Mouse (Mus musculus) intestine, postnatal 0 days (tissue): ENCODE measurements around the gene Tnnt1. TPM values are rescaled to one million over a fixed set of nuclear protein-coding genes. Genes with fewer than 3 reads are reported as not detected.

Source experiments
- ATAC-seq: fragments of 200-750 bp; cut with Nextera tagmentation; 2 replicates; pipeline ENCODE4 v1.8.0; 2017; ENCODE audit warnings: mild to moderate bottlenecking, moderate TSS enrichment, moderate library complexity
- H3K27ac ChIP-seq: fragments of 300-500 bp; sonication (generic); 2 replicates; pipeline ENCODE4 v1.5.1; 2014; ENCODE audit warnings: mild to moderate bottlenecking, low read depth, low read length, moderate library complexity
- H3K27me3 ChIP-seq: fragments of 300-500 bp; sonication (generic); replicated peaks from 2 replicates; pipeline ENCODE4 v1.6.1; 2014; ENCODE audit warnings: low read length, mixed read lengths; ENCODE audit not compliant: control insufficient read depth, insufficient read depth
- H3K36me3 ChIP-seq: fragments of 300-500 bp; sonication (generic); 2 replicates; pipeline ENCODE4 v1.6.1; 2014; ENCODE audit warnings: mild to moderate bottlenecking, moderate library complexity; ENCODE audit not compliant: control insufficient read depth, insufficient read depth
- H3K4me1 ChIP-seq: fragments of 300-500 bp; sonication (generic); replicated peaks from 2 replicates; pipeline ENCODE4 v1.6.1; 2014; ENCODE audit warnings: antibody characterized with exemption, low read length, mixed read lengths; ENCODE audit not compliant: control insufficient read depth, insufficient read depth
- H3K4me2 ChIP-seq: fragments of 300-500 bp; sonication (generic); replicated peaks from 2 replicates; pipeline ENCODE4 v1.6.1; 2014; ENCODE audit warnings: low read depth, mild to moderate bottlenecking, moderate library complexity
- H3K4me3 ChIP-seq: fragments of 300-500 bp; sonication (generic); 2 replicates; pipeline ENCODE4 v1.5.1; 2014; ENCODE audit warnings: low read depth, low read length
- H3K9ac ChIP-seq: fragments of 300-500 bp; sonication (generic); 2 replicates; pipeline ENCODE4 v1.6.1; 2014; ENCODE audit warnings: mild to moderate bottlenecking, low read depth, low read length
- H3K9me3 ChIP-seq: fragments of 300-500 bp; sonication (generic); 2 replicates; pipeline ENCODE4 v1.6.1; 2016; ENCODE audit warnings: mixed run types; ENCODE audit not compliant: control insufficient read depth
- CTCF ChIP-seq: sonication (generic); IDR thresholded peaks from 2 replicates; pipeline ENCODE4 v1.5.1; 2016; ENCODE audit warnings: low read depth, mild to moderate bottlenecking, control low read depth, antibody characterized with exemption, moderate library complexity
- WGBS: fragments of 180-500 bp; shearing (Covaris S2); extraction: QIAGEN DNeasy Blood & Tissue Kit; methylation state at CpG from one replicate; pipeline ENCODE4 v1.1.7; 2014; 5-methylcytosine and 5-hydroxymethylcytosine counted together
- polyA plus RNA-seq: library from polyadenylated mRNA; unstranded; fragments of >200 nt; fragmentation: Nextera tagmentation; extraction: Ambion mirVana; gene quantifications from 2 replicates; pipeline ENCODE4 v1.2.1, GENCODE M21; 2015

The Tnnt1 gene
- polyA plus RNA-seq, 1 experiment from 2014 or later: 24.3 TPM

DNA sequence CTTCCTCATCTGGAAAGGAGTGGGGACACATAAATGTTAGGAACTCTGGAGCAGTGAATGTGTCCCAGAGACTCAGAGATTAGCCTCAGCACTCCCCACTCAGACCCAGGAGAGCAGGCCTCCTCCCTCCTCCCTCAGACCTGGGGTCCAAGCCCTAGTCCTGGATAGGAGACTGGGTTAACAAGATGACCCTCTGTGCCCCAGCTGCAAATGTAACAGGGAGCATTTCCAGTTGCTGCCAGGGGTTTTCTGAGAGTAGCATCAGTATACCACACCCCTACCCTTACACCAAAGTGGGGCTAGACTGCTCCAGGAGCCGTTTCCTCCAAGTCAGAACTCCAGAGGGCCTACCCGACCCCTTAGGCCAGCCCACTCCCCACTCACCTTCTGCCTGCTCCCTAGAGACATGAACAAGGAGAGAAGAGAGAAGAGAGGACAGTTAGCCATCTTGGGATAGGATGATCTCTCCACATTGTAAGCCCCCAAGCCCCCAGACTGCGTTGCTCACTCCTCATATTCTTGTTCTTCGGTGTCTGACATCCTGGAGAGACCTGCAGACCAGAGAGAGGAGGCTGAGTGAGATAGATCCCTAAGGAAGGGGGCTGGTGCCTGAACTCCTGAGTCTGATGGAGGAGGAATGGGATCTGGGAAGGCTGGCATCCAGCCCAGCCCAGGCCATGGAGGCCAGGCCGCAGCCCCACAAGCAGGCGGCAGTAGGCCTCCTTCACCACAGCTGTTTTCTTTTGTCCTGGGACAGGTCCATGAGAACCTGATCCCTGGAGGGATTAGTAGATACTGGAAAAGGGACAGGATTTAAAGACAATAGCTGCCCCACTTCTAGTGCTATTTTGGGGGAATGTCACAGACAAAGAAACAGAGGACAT is 2.1 kb downstream of the Tnnt1 start:
- H3K4me2 ChIP-seq: no peak overlapping the region
- TF ChIP-seq CTCF: no peak
- no peaks in the 10 kb centered on the region for H3K27me3 ChIP-seq
- H3K27ac ChIP-seq: no peak overlapping the region
- WGBS: 51% methylated on average over 6 of the region's 6 CpGs
- no peaks in the 10 kb centered on the region for H3K36me3 ChIP-seq
- no peak overlapping the region for H3K4me3 ChIP-seq
- H3K9me3 ChIP-seq: no peaks in the 10 kb centered on the region
- no peak overlapping the region for H3K9ac ChIP-seq
- H3K4me1 ChIP-seq: 0 out of 2 replicates have a peak, but pooled peaks cover 4% of the 10 kb centered on the region
- no peak for ATAC-seq

DNA sequence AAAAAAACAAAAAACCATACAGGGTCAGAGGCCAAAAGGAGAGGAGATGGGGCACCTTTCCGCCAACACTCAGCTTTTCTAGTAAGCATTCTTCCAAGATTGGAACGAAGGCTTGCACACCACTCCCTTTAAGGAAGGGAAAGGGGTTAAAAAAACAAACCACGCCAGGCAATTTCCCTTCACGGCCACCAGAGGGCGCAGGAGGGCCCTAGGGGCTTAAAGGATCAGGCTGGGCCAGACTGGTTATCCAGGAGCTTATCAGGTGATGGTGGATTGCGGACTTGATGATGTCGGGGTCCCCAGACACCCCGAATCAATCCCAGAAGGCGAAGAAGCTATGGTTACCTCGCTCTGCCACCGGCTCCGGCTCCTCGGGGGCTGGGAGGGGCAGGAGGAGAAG is 2.9 kb downstream of the Tnnt1 start:
- WGBS: 31% methylated on average over 13 of the region's 13 CpGs
- ATAC-seq: 0 out of 2 replicates have a peak, but pooled peaks have one; percentile 7
- no peak overlapping the region for H3K9ac ChIP-seq
- H3K4me1 ChIP-seq: 0 out of 2 replicates have a peak, but pooled peaks cover 4% of the 10 kb centered on the region
- no peaks in the 10 kb centered on the region for H3K9me3 ChIP-seq
- H3K27ac ChIP-seq: no peak overlapping the region
- no peak overlapping the region for H3K4me3 ChIP-seq
- no peak overlapping the region for H3K4me2 ChIP-seq
- peak; percentile 92 for TF ChIP-seq CTCF
- no peaks in the 10 kb centered on the region for H3K36me3 ChIP-seq
- no peaks in the 10 kb centered on the region for H3K27me3 ChIP-seq

DNA sequence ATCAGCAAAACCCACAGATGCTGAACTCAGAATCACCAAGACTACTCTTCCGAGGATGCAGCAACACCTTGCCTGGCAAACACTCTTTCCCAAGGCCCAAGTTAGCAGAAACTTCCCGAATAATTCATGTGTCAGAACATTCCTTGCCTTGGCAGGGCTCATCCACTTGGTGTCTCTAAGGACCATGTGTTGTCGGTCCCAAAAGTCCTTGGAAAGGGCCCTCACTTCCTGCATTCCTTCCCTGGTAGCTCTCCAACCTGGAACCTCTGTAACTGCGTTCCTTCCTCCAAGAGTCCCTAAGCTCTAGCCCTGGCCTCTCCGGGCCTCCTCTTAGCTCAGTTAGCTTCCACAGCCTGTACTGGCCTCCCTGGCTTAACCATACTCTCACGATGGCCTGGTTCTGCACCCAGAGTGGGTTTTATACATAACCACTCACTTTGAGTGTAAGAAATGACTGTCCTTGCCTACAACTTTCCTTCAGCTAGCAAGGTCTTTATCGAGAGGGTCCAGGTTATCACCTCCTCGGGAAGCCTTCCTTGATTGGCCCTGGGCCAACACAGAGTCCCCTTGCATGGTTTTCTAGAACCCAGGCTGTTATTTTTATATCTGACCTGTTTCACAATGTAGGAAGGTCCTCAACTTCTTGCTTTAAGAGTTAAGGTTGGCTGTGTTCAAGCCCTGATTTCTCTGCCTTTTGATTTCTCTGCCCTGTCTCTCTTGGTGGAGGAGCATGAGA is 4.5 kb downstream of the Tnnt1 start:
- no peak overlapping the region for H3K27ac ChIP-seq
- H3K4me3 ChIP-seq: no peak overlapping the region
- no peak for TF ChIP-seq CTCF
- no peaks in the 10 kb centered on the region for H3K36me3 ChIP-seq
- 74% methylated on average over 8 of the region's 8 CpGs for WGBS
- no peak for ATAC-seq
- no peaks in the 10 kb centered on the region for H3K9me3 ChIP-seq
- H3K4me2 ChIP-seq: no peak overlapping the region
- 0 out of 2 replicates have a peak, but pooled peaks cover 4% of the 10 kb centered on the region for H3K4me1 ChIP-seq
- no peaks in the 10 kb centered on the region for H3K27me3 ChIP-seq
- H3K9ac ChIP-seq: no peak overlapping the region

DNA sequence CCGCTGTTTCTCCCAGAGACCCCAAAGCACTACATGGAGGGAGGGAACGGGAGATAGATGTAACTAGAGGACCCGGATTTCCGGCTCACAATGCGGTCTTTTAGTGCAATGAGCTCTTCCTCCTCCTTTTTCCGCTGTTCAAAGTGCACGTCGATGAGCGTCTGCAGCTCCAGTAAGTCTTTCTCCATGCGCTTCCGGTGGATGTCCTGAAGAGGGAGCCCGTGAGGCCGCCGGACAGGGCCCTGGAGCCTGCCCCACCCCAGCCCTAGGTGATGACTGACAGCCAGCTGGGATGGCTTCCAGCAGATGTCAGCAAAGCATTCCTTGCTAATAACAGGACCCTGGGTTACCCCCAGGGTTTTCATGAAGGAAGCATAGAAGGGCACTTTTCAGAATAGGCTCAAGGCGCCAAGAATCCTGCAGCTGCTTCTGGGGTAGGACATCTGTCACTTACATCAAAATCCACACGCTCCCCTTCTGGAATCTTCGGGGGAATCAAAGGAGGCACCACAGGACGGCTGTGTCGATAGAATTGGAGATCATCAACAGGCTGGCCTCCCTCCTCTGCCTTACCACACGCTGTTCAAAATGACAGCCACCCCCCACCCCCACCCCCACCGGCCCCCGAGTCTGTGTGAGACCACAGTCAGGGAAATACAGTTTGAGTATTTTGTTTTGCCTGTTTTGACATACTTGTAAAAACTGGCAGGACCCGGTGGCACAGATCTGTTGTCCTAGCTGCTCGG is 6.1 kb downstream of the Tnnt1 start:
- 0 out of 2 replicates have a peak, but pooled peaks cover 4% of the 10 kb centered on the region for H3K4me1 ChIP-seq
- no peaks in the 10 kb centered on the region for H3K36me3 ChIP-seq
- H3K9me3 ChIP-seq: no peaks in the 10 kb centered on the region
- ATAC-seq: peak; percentile 91
- 20% methylated on average over 24 of the region's 24 CpGs for WGBS
- TF ChIP-seq CTCF: peak; percentile 96
- H3K4me3 ChIP-seq: peak overlapping the region; percentile 14; the same call in 1 of the 2 replicates
- H3K4me2 ChIP-seq: peak overlapping the region; percentile 57
- no peaks in the 10 kb centered on the region for H3K27me3 ChIP-seq
- no peak overlapping the region for H3K27ac ChIP-seq
- no peak overlapping the region for H3K9ac ChIP-seq

DNA sequence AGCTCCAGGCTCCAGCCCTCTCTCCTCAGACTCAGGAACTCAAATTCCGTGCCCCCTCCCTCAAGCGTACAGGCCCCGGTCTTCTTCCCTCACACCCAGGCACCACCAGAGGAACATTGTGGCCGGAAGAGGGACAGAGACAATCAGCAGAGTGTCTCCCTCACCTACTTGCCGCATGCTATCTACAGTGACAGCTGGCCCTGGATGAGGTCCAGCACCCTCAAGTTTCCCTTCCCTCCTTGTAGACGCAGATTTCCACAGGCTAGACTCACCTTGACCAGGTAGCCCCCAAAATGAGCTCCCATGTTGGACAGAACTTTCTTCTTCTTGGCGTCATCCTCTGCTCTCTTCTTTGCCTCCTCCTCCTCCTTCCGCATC is 7.5 kb downstream of the Tnnt1 start:
- Histone ChIP-seq H3K9ac (no peak overlapping the region), H3K4me1 (0 out of 2 replicates have a peak, but pooled peaks cover 4% of the 10 kb centered on the region), H3K9me3 (no peaks in the 10 kb centered on the region), H3K36me3 (no peaks in the 10 kb centered on the region), H3K27ac (no peak overlapping the region), H3K4me2 (no peak overlapping the region), H3K4me3 (no peak overlapping the region), H3K27me3 (no peaks in the 10 kb centered on the region)
- ATAC-seq: no peak
- 94% methylated on average over 8 of the region's 8 CpGs for WGBS
- TF ChIP-seq CTCF: no peak
